Mouse (Mus musculus) stomach, embryonic 14.5 days (tissue): Measurements from ENCODE around the gene Pth2. TPM values are rescaled to one million over a fixed set of nuclear protein-coding genes. Genes with fewer than 3 reads are reported as not detected.

ENCODE experiments used
- ATAC-seq: fragments of 200-750 bp; cut with Nextera tagmentation; 2 replicates; pipeline ENCODE4 v1.8.0; 2017; ENCODE audit warnings: low read depth, moderate TSS enrichment; ENCODE audit not compliant: insufficient number of reproducible peaks, insufficient read depth, low FRiP score
- H3K27ac ChIP-seq: fragments of 300-500 bp; sonication (generic); 2 replicates; pipeline ENCODE4 v1.5.1; 2014; ENCODE audit warnings: mild to moderate bottlenecking, low read length, moderate library complexity, mixed read lengths
- H3K27me3 ChIP-seq: fragments of 300-500 bp; sonication (generic); 2 replicates; pipeline ENCODE4 v1.6.1; 2014; ENCODE audit warnings: low read length, control low read depth, mixed read lengths; ENCODE audit not compliant: control insufficient read depth, insufficient read depth
- H3K36me3 ChIP-seq: fragments of 300-500 bp; sonication (generic); 2 replicates; pipeline ENCODE4 v1.6.1; 2014; ENCODE audit warnings: mild to moderate bottlenecking, control low read depth, low read length, moderate library complexity, mixed read lengths; ENCODE audit not compliant: control insufficient read depth, insufficient read depth
- H3K4me1 ChIP-seq: fragments of 300-500 bp; sonication (generic); 2 replicates; pipeline ENCODE4 v1.6.1; 2014; ENCODE audit warnings: low read length, control low read depth, mixed read lengths; ENCODE audit not compliant: control insufficient read depth, insufficient read depth
- H3K4me2 ChIP-seq: fragments of 300-500 bp; sonication (generic); replicated peaks from 2 replicates; pipeline ENCODE4 v1.6.1; 2014; ENCODE audit warnings: low read depth, low read length, control low read depth
- H3K4me3 ChIP-seq: fragments of 300-500 bp; sonication (generic); 2 replicates; pipeline ENCODE4 v1.5.1; 2014; ENCODE audit warnings: low read depth, low read length, control low read depth
- H3K9ac ChIP-seq: fragments of 300-500 bp; sonication (generic); replicated peaks from 2 replicates; pipeline ENCODE4 v1.6.1; 2014; ENCODE audit warnings: low read depth, mild to moderate bottlenecking, control low read depth, low read length, moderate library complexity, mixed read lengths
- H3K9me3 ChIP-seq: fragments of 300-500 bp; sonication (generic); 2 replicates; pipeline ENCODE4 v1.6.1; 2016; ENCODE audit warnings: low read depth, low read length, control low read depth; ENCODE audit not compliant: control insufficient read depth
- WGBS: fragments of 180-500 bp; shearing (Covaris S2); extraction: QIAGEN DNeasy Blood & Tissue Kit; methylation state at CpG from one replicate; pipeline ENCODE4 v1.1.7; 2014; 5-methylcytosine and 5-hydroxymethylcytosine counted together
- polyA plus RNA-seq: library from polyadenylated mRNA; unstranded; fragments of >200 nt; fragmentation: Nextera tagmentation; extraction: Ambion mirVana; gene quantifications from 2 replicates; pipeline ENCODE4 v1.2.1, GENCODE M21; 2014

Pth2 gene
- polyA plus RNA-seq, 1 experiment from 2014 or later: not detected

DNA sequence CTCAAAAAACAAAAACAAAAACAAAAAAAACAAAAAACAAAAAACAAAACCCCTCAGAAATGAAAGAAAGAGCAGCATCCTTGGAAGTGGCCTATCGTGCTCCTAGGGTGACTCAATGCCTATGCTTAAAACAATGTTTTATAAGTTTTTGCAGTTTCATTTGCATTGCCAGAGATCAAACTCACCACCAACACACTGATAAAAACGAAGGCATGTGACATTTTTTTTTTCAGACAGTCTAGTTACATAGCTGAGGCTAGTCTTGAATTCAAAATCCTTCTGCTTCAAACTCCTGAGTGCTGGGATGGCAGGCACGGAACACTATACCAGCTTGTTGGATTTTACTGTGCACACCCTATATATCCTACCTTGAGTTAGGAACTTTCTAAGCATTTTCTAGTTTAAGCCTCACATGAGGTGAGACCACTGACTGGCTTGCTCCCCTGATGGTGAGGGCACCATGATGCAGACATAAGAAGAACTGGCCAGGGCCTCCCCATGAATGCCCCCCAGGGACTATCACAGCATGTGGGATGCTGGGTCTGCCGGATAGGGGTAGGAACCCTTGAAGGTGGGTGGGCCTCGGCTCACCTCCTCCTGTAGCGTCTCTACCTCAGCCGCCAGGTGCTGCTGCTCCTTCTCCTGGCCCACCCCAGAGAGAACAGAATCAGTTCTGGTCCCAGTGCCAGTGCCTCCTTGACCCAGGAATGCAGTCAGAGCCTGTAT lies 12.0 kb downstream of the Pth2 start:
- no peak overlapping the region for H3K4me2 ChIP-seq
- no peak overlapping the region for H3K4me3 ChIP-seq
- no peak for ATAC-seq
- no peak overlapping the region for H3K27ac ChIP-seq
- no peak overlapping the region for H3K9ac ChIP-seq
- no peaks in the 10 kb centered on the region for H3K27me3 ChIP-seq
- no peaks in the 10 kb centered on the region for H3K36me3 ChIP-seq
- 81% methylated on average over 7 of the region's 7 CpGs for WGBS
- H3K4me1 ChIP-seq: peaks cover 6% of the 10 kb centered on the region; the same call in 1 of the 2 replicates
- no peaks in the 10 kb centered on the region for H3K9me3 ChIP-seq

DNA sequence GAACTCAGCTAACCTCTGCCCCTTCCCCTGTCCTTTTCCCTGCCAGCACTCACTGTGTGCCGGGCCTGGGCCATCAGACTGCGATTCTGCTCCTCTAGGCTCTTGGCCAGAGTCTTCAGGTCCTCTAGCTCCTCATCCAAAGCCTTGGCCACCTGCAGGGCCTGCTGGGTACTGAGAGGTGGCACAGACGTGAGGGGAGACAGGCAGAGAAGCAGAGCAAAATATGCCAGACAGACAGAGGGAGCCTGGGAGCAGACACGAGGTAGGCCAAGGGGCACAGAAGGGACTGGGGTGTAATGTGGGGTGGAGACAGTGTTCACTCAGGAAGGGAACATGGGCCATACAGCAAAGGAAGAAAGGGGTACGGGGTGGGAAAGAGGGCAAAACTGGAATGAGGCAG lies 12.6 kb downstream of the Pth2 start:
- Histone ChIP-seq H3K4me3 (no peak overlapping the region), H3K9ac (no peak overlapping the region), H3K27ac (no peak overlapping the region), H3K4me2 (no peak overlapping the region), H3K4me1 (peaks cover 6% of the 10 kb centered on the region; the same call in 1 of the 2 replicates), H3K9me3 (no peaks in the 10 kb centered on the region), H3K36me3 (no peaks in the 10 kb centered on the region), H3K27me3 (no peaks in the 10 kb centered on the region)
- ATAC-seq: no peak
- WGBS: 49% methylated on average over 5 of the region's 5 CpGs

DNA sequence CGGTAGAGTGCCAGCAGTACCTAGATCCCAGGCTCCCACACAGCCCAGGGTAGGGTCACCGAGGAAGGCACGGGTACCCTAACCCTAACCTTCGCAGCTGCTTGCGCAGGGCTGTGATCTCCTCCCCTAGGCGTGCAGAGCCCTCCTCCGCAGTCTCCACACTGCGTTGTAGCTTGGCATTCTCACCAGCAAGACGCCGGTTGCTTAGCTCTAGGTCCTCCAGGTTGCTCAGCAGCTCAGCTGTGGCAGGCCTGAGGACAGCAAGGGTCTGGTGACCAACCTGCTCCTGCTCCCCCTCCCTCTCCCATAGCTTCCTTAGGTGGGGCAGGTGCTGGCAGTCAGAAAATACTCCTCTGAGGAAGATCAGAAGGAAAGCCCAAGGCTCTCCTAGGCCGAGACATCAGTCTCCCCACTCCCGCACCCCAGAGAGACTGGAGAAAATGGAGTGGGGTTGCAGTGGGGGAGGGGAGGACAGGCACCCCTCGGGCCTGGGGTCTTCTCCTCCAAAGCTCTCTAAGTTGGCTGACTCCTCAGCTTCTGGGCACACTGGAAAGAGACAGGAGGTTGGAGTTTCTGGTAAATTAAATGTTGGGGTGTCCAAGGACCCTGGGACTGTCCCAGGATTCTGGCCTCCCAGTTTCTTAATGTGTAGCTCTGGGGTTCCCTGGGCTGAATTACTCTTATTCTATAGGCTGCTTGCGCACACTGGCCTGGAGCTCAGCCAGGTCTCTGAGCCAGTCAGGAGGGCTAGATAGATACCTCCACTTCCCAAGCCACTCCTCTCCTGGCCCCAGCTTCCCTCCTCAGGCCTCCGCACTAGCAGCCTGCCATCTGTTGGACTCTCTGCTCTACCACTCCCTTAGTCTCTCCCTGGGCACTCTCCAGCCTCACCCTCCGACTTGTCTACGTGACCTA lies 13.3 kb downstream of the Pth2 start:
- H3K27ac ChIP-seq: no peak overlapping the region
- no peak for ATAC-seq
- H3K9me3 ChIP-seq: no peaks in the 10 kb centered on the region
- no peak overlapping the region for H3K4me3 ChIP-seq
- H3K36me3 ChIP-seq: no peaks in the 10 kb centered on the region
- peaks cover 6% of the 10 kb centered on the region; the same call in 1 of the 2 replicates for H3K4me1 ChIP-seq
- H3K27me3 ChIP-seq: no peaks in the 10 kb centered on the region
- H3K9ac ChIP-seq: no peak overlapping the region
- WGBS: 65% methylated on average over 17 of the region's 17 CpGs
- no peak overlapping the region for H3K4me2 ChIP-seq

DNA sequence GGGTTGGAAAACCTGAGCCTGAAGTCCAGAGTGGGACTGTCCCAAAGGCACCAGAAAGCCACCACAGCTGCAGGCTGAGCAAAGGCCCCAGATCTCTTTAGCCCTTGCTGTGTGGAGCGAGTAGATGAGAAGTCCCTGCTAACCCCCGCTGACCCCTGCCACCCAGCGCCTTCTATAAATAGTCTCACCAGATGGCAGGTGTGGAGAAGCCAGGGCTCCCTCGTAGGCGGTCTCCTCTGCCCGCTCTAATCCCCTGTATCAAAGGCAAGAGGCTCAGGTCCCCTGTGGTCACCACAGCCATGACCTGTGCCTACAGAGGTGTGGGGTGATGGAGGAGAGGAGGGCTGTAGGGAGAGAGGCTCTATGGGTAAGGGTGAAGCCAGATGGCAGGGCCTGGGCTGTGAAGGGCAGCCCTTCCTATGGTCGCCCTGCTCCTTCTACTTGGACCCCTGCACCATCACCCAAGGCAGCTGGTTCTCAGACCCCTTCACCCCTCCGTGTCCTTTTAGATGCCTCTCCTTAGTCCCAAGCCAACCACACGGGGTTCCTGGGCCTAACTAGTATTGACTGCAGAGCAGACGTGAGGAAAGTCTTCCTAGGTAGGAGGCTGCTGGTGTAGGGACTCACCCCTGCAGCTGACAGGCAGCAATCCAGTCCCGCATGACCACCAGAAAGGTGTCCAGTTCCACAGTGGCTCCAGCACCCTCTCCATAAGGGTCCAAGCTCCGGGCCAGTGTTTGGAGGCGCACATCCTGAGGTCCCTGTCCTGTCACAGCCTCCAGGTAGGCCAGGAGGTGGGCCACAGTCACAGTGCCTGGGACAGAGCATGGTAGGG lies 14.8 kb downstream of the Pth2 start:
- 55% methylated on average over 13 of the region's 13 CpGs for WGBS

DNA sequence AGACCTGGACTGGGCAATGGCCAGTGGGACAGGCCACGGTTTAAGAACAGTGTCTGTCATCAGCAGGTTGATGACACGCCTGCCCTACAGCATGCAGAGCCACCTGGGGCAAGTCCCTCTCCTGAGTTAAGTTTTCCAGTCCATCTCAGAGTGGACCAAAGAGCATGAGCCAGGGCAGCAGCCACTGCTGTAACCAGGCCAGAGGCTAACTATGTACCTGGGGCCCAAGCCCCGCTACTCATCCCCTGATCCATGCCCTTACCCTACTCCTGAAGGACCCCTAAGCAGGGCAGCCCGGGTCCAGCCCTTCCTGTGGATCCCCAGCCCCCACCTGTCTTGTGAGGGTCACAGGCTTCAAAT lies 15.4 kb downstream of the Pth2 start:
- H3K4me2 ChIP-seq: no peak overlapping the region
- no peak overlapping the region for H3K27ac ChIP-seq
- H3K9me3 ChIP-seq: no peaks in the 10 kb centered on the region
- H3K4me3 ChIP-seq: no peak overlapping the region
- H3K27me3 ChIP-seq: no peaks in the 10 kb centered on the region
- no peak overlapping the region for H3K9ac ChIP-seq
- no peaks in the 10 kb centered on the region for H3K36me3 ChIP-seq
- ATAC-seq: no peak
- H3K4me1 ChIP-seq: peaks cover 6% of the 10 kb centered on the region; the same call in 1 of the 2 replicates
- 89% methylated on average over 4 of the region's 4 CpGs for WGBS

More for the DNA sequence above, 14.8 kb downstream of the Pth2 start:
- no peaks in the 10 kb centered on the region for H3K27me3 ChIP-seq
- H3K4me1 ChIP-seq: peaks cover 6% of the 10 kb centered on the region; the same call in 1 of the 2 replicates
- H3K4me2 ChIP-seq: no peak overlapping the region
- no peak for ATAC-seq
- no peak overlapping the region for H3K27ac ChIP-seq
- H3K9ac ChIP-seq: no peak overlapping the region
- no peak overlapping the region for H3K4me3 ChIP-seq
- no peaks in the 10 kb centered on the region for H3K36me3 ChIP-seq
- no peaks in the 10 kb centered on the region for H3K9me3 ChIP-seq

DNA sequence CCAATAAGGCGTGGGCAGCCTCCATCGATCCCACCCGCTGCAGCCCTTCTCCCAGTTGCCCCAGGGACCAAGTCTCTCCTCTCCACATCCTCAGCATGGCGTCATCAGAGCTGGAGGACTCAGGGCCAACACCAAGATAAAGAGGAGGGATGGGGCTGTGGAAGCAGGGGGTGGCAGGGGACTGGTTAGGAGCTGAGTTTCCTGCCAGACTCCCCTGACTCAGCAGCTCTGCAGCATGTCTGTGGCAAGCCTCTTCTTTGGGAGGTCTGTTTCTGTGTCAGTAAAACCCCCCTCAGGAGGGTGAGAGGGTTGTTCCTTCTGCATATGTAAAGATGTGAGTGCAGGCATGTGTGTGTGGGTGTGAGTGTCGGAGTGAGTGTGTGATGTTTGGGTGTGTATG lies 16.2 kb downstream of the Pth2 start:
- Histone ChIP-seq H3K27ac (no peak overlapping the region), H3K36me3 (no peaks in the 10 kb centered on the region), H3K9ac (no peak overlapping the region), H3K9me3 (no peaks in the 10 kb centered on the region), H3K4me3 (no peak overlapping the region), H3K4me1 (peaks cover 2% of the 10 kb centered on the region; the same call in 1 of the 2 replicates), H3K27me3 (no peaks in the 10 kb centered on the region), H3K4me2 (no peak overlapping the region)
- no peak for ATAC-seq
- 67% methylated on average over 5 of the region's 5 CpGs for WGBS

DNA sequence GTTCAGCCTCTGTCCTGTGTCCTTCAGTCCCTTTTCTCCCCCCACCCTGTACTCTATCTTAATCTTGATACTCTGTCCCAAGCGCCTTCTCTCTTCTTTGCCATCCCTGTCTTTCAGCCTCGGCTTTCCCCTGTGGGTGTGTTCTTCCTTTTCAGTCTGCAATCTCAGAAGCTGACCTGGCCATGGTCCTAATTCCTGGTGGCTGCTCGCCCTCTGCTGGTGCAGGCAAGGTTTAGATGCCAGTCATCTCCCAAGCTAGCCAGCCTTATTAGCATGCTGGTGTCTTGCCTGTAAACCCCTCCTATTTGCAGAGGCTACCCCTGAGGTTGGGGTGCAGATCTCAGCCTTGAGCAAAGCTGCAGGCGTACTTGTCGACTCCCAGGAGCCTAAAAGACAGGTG lies 17.6 kb downstream of the Pth2 start:
- 9% methylated on average over 5 of the region's 5 CpGs for WGBS
- Histone ChIP-seq H3K4me3 (no peak overlapping the region), H3K9me3 (no peaks in the 10 kb centered on the region), H3K36me3 (no peaks in the 10 kb centered on the region), H3K27me3 (no peaks in the 10 kb centered on the region), H3K9ac (no peak overlapping the region), H3K4me1 (no peaks in the 10 kb centered on the region), H3K27ac (no peak overlapping the region), H3K4me2 (no peak overlapping the region)
- ATAC-seq: no peak

DNA sequence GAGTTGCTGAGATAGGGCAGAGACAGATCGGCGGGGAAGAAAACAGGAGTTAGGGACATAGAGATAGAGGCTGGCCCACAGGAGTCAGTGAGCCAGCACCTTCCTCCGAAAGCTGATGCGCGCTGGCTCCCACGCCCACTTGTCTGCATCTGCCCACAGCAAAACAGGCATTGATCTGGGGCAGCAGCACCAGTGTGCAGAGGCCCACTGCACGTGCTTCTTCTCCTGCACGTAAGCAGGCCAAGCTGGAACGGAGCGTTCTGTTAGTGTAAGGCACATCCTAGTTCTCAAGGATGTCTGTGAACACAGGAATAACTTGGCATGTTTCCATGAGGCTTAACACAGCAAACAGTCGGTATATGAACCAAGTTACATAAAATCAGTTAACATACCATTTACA lies 18.2 kb downstream of the Pth2 start:
- 78% methylated on average over 11 of the region's 11 CpGs for WGBS
- H3K9me3 ChIP-seq: no peaks in the 10 kb centered on the region
- H3K4me3 ChIP-seq: no peak overlapping the region
- no peaks in the 10 kb centered on the region for H3K36me3 ChIP-seq
- ATAC-seq: no peak
- H3K27ac ChIP-seq: no peak overlapping the region
- no peaks in the 10 kb centered on the region for H3K27me3 ChIP-seq
- H3K9ac ChIP-seq: no peak overlapping the region
- H3K4me1 ChIP-seq: no peaks in the 10 kb centered on the region
- no peak overlapping the region for H3K4me2 ChIP-seq
